ENCODE assay signal across 36 mouse cellular contexts in genomic region chr12:56531051-56531620, GRCm38 (mm10). TPM values are rescaled to one million over a fixed set of nuclear protein-coding genes. Genes with fewer than 3 reads are reported as not detected.
DNase-seq lines count a peak whose midpoint lies in the region; ATAC-seq and TF ChIP-seq lines count a peak whose summit lies in the region.
"Had no signal": no experiment of that assay in that cellular context is flagged by ENCODE, and none has a peak within 500 bp of the region (broad histone marks: within the 10 kb centered on the region; RNA-seq: fewer than 3 reads in every experiment).

No protein-coding gene starts in this region.

- no peaks in the 10 kb centered on the region for H3K9me3 ChIP-seq in forebrain, embryonic 11.5 days (ENCODE audit: control insufficient read depth, low read length)
- no peaks in the 10 kb centered on the region for H3K9me3 ChIP-seq in forebrain, postnatal 0 days (ENCODE audit: low read length)
- H3K9me3 ChIP-seq in lung, embryonic 16.5 days (ENCODE audit: control insufficient read depth, low read length) = no peaks in the 10 kb centered on the region
- H3K9me3 ChIP-seq in forebrain, embryonic 14.5 days (replicated peaks; ENCODE audit: control insufficient read depth, low read length) = no peaks in the 10 kb centered on the region
- no peaks in the 10 kb centered on the region for H3K9me3 ChIP-seq in intestine, embryonic 16.5 days (ENCODE audit: control insufficient read depth, low read length)
- H3K9me3 ChIP-seq in liver, embryonic 12.5 days (replicated peaks) = no peaks in the 10 kb centered on the region
- H3K9me3 ChIP-seq: embryonic facial prominence, embryonic 13.5 days; heart, embryonic 13.5 days; liver, embryonic 15.5 days; neural tube, embryonic 12.5 days had no signal

- no peak overlapping the region for H3K27ac ChIP-seq in forebrain, embryonic 11.5 days (ENCODE audit: low read depth, low read length)
- H3K27ac ChIP-seq in forebrain, postnatal 0 days (ENCODE audit: low read depth, low read length) = no peak overlapping the region
- H3K27ac ChIP-seq in lung, embryonic 16.5 days (ENCODE audit: low read length) = peak overlapping the region; percentile 90
- 0 out of 2 replicates have a peak overlapping the region, but pooled peaks have one; percentile 9 for H3K27ac ChIP-seq in forebrain, embryonic 14.5 days (ENCODE audit: low read depth, low read length)
- H3K27ac ChIP-seq in intestine, embryonic 16.5 days (ENCODE audit: low read length) = no peak overlapping the region
- H3K27ac ChIP-seq in liver, embryonic 12.5 days = no peak overlapping the region
- H3K27ac ChIP-seq: embryonic facial prominence, embryonic 13.5 days; heart, embryonic 13.5 days; liver, embryonic 15.5 days; neural tube, embryonic 12.5 days had no signal

- H3K36me3 ChIP-seq in forebrain, embryonic 11.5 days (ENCODE audit: control insufficient read depth, insufficient read depth, low read length) = no peaks in the 10 kb centered on the region; the same call in 1 of the 2 replicates
- H3K36me3 ChIP-seq in forebrain, postnatal 0 days (ENCODE audit: insufficient read depth) = no peaks in the 10 kb centered on the region
- H3K36me3 ChIP-seq in lung, embryonic 16.5 days (ENCODE audit: control insufficient read depth, insufficient read depth, low read length) = no peaks in the 10 kb centered on the region
- no peaks in the 10 kb centered on the region for H3K36me3 ChIP-seq in forebrain, embryonic 14.5 days (ENCODE audit: control insufficient read depth, insufficient read depth, low read length)
- H3K36me3 ChIP-seq in intestine, embryonic 16.5 days (ENCODE audit: control insufficient read depth, insufficient read depth, low read length) = no peaks in the 10 kb centered on the region
- H3K36me3 ChIP-seq in liver, embryonic 12.5 days = no peaks in the 10 kb centered on the region
- H3K36me3 ChIP-seq: embryonic facial prominence, embryonic 13.5 days; G1E; heart, embryonic 13.5 days; liver, embryonic 15.5 days; neural tube, embryonic 12.5 days had no signal

- peak overlapping the region; percentile 42; the same call in 1 of the 2 replicates for H3K9ac ChIP-seq in forebrain, embryonic 11.5 days (ENCODE audit: low read length)
- H3K9ac ChIP-seq in forebrain, postnatal 0 days = no peak overlapping the region
- peak overlapping the region; percentile 72 for H3K9ac ChIP-seq in lung, embryonic 16.5 days (ENCODE audit: low read length)
- H3K9ac ChIP-seq in forebrain, embryonic 14.5 days (ENCODE audit: low read length) = peak overlapping the region; percentile 48; the same call in 1 of the 2 replicates
- H3K9ac ChIP-seq in intestine, embryonic 16.5 days (ENCODE audit: low read depth, low read length) = no peak overlapping the region
- no peak overlapping the region for H3K9ac ChIP-seq in liver, embryonic 12.5 days
- H3K9ac ChIP-seq: embryonic facial prominence, embryonic 13.5 days; heart, embryonic 13.5 days; liver, embryonic 15.5 days; neural tube, embryonic 12.5 days had no signal

- H3K4me1 ChIP-seq in forebrain, embryonic 11.5 days (replicated peaks; ENCODE audit: control insufficient read depth, insufficient read depth, low read length) = no peaks in the 10 kb centered on the region
- no peaks in the 10 kb centered on the region for H3K4me1 ChIP-seq in forebrain, postnatal 0 days (ENCODE audit: insufficient read depth)
- H3K4me1 ChIP-seq in lung, embryonic 16.5 days (replicated peaks; ENCODE audit: control insufficient read depth, insufficient read depth, low read length) = no peaks in the 10 kb centered on the region
- H3K4me1 ChIP-seq in forebrain, embryonic 14.5 days (ENCODE audit: control insufficient read depth, insufficient read depth, low read length) = no peaks in the 10 kb centered on the region
- peaks cover 18% of the 10 kb centered on the region for H3K4me1 ChIP-seq in intestine, embryonic 16.5 days (ENCODE audit: control insufficient read depth, insufficient read depth, low read length)
- H3K4me1 ChIP-seq in liver, embryonic 12.5 days = no peaks in the 10 kb centered on the region
- H3K4me1 ChIP-seq: liver, embryonic 15.5 days had no signal

- no peak for TF ChIP-seq POLR2A in brain, embryonic 14.5 days (IDR thresholded peaks at IDR 0.05; ENCODE audit: borderline replicate concordance, extremely low read depth, insufficient read depth, insufficient read length, poor library complexity, severe bottlenecking)

- H3K4me3 ChIP-seq in forebrain, embryonic 11.5 days (ENCODE audit: low read depth, low read length) = peak overlapping the region; percentile 13; the same call in 1 of the 2 replicates
- H3K4me3 ChIP-seq in forebrain, postnatal 0 days (ENCODE audit: low read depth, low read length) = no peak overlapping the region
- H3K4me3 ChIP-seq in lung, embryonic 16.5 days (ENCODE audit: low read length) = peak overlapping the region; percentile 62
- peak overlapping the region; percentile 17; the same call in 1 of the 2 replicates for H3K4me3 ChIP-seq in forebrain, embryonic 14.5 days (ENCODE audit: low read depth, low read length)
- no peak overlapping the region for H3K4me3 ChIP-seq in intestine, embryonic 16.5 days (ENCODE audit: low read length)
- no peak overlapping the region for H3K4me3 ChIP-seq in liver, embryonic 12.5 days
- H3K4me3 ChIP-seq: embryonic facial prominence, embryonic 13.5 days; heart, embryonic 13.5 days; liver, embryonic 15.5 days; neural tube, embryonic 12.5 days had no signal

- TF ChIP-seq CTCF in forebrain, postnatal 0 days (IDR thresholded peaks at IDR 0.05; ENCODE audit: low read depth) = no peak
- TF ChIP-seq CTCF in brain, embryonic 14.5 days (IDR thresholded peaks at IDR 0.05; ENCODE audit: borderline replicate concordance, extremely low read depth, insufficient read depth, insufficient read length) = no peak

- 4% methylated on average over 3 of the region's 3 CpGs for WGBS in forebrain, embryonic 11.5 days
- WGBS in forebrain, postnatal 0 days = 3% methylated on average over 3 of the region's 3 CpGs
- WGBS in lung, embryonic 16.5 days = under 1% methylated on average over 3 of the region's 3 CpGs
- 1% methylated on average over 3 of the region's 3 CpGs for WGBS in forebrain, embryonic 14.5 days
- 4% methylated on average over 3 of the region's 3 CpGs for WGBS in intestine, embryonic 16.5 days
- 4% methylated on average over 3 of the region's 3 CpGs for WGBS in liver, embryonic 12.5 days (ENCODE audit: insufficient replicate concordance)

- peak overlapping the region; percentile 21; the same call in 1 of the 2 replicates for H3K4me2 ChIP-seq in forebrain, embryonic 11.5 days (ENCODE audit: low read depth, low read length, severe bottlenecking)
- H3K4me2 ChIP-seq in forebrain, postnatal 0 days (ENCODE audit: low read depth) = no peak overlapping the region
- H3K4me2 ChIP-seq in lung, embryonic 16.5 days (ENCODE audit: low read depth, low read length) = peak overlapping the region; percentile 61
- peak overlapping the region; percentile 37 for H3K4me2 ChIP-seq in forebrain, embryonic 14.5 days (ENCODE audit: low read length)
- no peak overlapping the region for H3K4me2 ChIP-seq in intestine, embryonic 16.5 days (ENCODE audit: low read depth, low read length)
- no peak overlapping the region for H3K4me2 ChIP-seq in liver, embryonic 12.5 days
- H3K4me2 ChIP-seq: embryonic facial prominence, embryonic 13.5 days; heart, embryonic 13.5 days; liver, embryonic 15.5 days; neural tube, embryonic 12.5 days had no signal

- peaks cover 91% of the 10 kb centered on the region for H3K27me3 ChIP-seq in forebrain, embryonic 11.5 days (ENCODE audit: control insufficient read depth, insufficient read depth, low read length)
- peaks cover 76% of the 10 kb centered on the region for H3K27me3 ChIP-seq in forebrain, postnatal 0 days (ENCODE audit: insufficient read depth, low read length)
- peaks cover 73% of the 10 kb centered on the region for H3K27me3 ChIP-seq in lung, embryonic 16.5 days (ENCODE audit: control insufficient read depth, insufficient read depth, low read depth, low read length)
- peaks cover 89% of the 10 kb centered on the region for H3K27me3 ChIP-seq in forebrain, embryonic 14.5 days (replicated peaks; ENCODE audit: control insufficient read depth, insufficient read depth, low read length)
- peaks cover 87% of the 10 kb centered on the region for H3K27me3 ChIP-seq in intestine, embryonic 16.5 days (replicated peaks; ENCODE audit: control insufficient read depth, insufficient read depth, low read length)
- peaks cover 98% of the 10 kb centered on the region for H3K27me3 ChIP-seq in liver, embryonic 12.5 days (replicated peaks)

- DNase-seq in forebrain, embryonic 11.5 days (ENCODE audit: low spot score) = no peak
- no peak for DNase-seq in forebrain, postnatal 0 days
- no peak for DNase-seq in lung, postnatal 25 days (ENCODE audit: low spot score)
- DNase-seq in brain, embryonic 14.5 days (ENCODE audit: low read depth) = peak; percentile 19
- no peak for DNase-seq in forebrain, embryonic 14.5 days (ENCODE audit: low spot score)
- DNase-seq: adrenal gland, adult 8-10 months; cerebellum, adult 8-10 months; cerebellum, postnatal 25 days; embryo, embryonic 11 days; gastrocnemius, postnatal 10 days; heart, postnatal 10 days; kidney, adult 2 months; kidney, postnatal 10 days; layer of hippocampus, postnatal 36 days; left cerebral cortex, postnatal 4 days; liver; right cerebral cortex, adult 18-20 months; spleen, adult 18-20 months; thymus, adult 18-20 months; thymus, postnatal 36 days had no signal

- ATAC-seq in forebrain, embryonic 11.5 days (replicated peaks; ENCODE audit: low FRiP score) = no peak
- ATAC-seq in forebrain, postnatal 0 days = no peak
- no peak for ATAC-seq in lung, embryonic 16.5 days (ENCODE audit: low read depth)
- no peak for ATAC-seq in forebrain, embryonic 14.5 days
- ATAC-seq in intestine, embryonic 16.5 days = no peak
- no peak for ATAC-seq in liver, embryonic 12.5 days
- ATAC-seq: hindbrain, embryonic 16.5 days had no signal

RNA-seq across cellular contexts. Expression of gene Nkx2-1, which starts 5.6 kb away (rescaled TPM):
- polyA plus RNA-seq in forebrain, embryonic 11.5 days (2014; fragmentation: Nextera tagmentation; extraction: Ambion mirVana) = 36.6 and 45.7 TPM in 2 replicates
- 2.9 and 10.3 TPM in 2 replicates for total RNA-seq in forebrain, postnatal 0 days (2014; rRNA removed)
- polyA plus RNA-seq in forebrain, postnatal 0 days (2015; fragmentation: Nextera tagmentation; extraction: Ambion mirVana) = 3.8 and 7.2 TPM in 2 replicates
- polyA plus RNA-seq in lung, embryonic 16.5 days (2015; fragmentation: Nextera tagmentation; extraction: Ambion mirVana) = 74.8 and 91.7 TPM in 2 replicates
- polyA plus RNA-seq in brain, embryonic 14.5 days (2012; rRNA removed) = 29.4 and 75.7 TPM in 2 replicates
- 13.9 and 15.9 TPM in 2 replicates for polyA plus RNA-seq in forebrain, embryonic 14.5 days (2014; fragmentation: Nextera tagmentation; extraction: Ambion mirVana)
- not detected in 2 replicates for polyA plus RNA-seq in intestine, embryonic 16.5 days (2015; fragmentation: Nextera tagmentation; extraction: Ambion mirVana)
- polyA plus RNA-seq in liver, embryonic 12.5 days (2016; fragmentation: Nextera tagmentation; extraction: Ambion mirVana) = not detected in 2 replicates
- total RNA-seq: adrenal gland, adult 8-10 months; adrenal gland, postnatal 4 days; gastrocnemius, postnatal 10 days; heart, adult 8-10 months; heart, postnatal 10 days; hematopoietic stem cell, adult 5-6 weeks had no signal
- polyA plus RNA-seq: embryonic facial prominence, embryonic 13.5 days; G1E; gonadal fat pad, adult 2 months; hindbrain, embryonic 16.5 days; intestine, embryonic 14.5 days; kidney, adult 2 months; large intestine, adult 2 months; liver, embryonic 15.5 days; neural tube, embryonic 12.5 days; stomach, embryonic 16.5 days had no signal

Comparison
In these comparisons a context has a peak if more than half of its experiments do, and no peak if none do; other contexts are left out.
1. H3K27ac ChIP-seq: peak in lung, embryonic 16.5 days (single experiment) and forebrain, embryonic 14.5 days (single experiment); none in forebrain, embryonic 11.5 days (single experiment), forebrain, postnatal 0 days (single experiment), intestine, embryonic 16.5 days (single experiment) and liver, embryonic 12.5 days (single experiment).
2. H3K4me2 ChIP-seq: peak in forebrain, embryonic 11.5 days (single experiment), lung, embryonic 16.5 days (single experiment) and forebrain, embryonic 14.5 days (single experiment); none in forebrain, postnatal 0 days (single experiment), intestine, embryonic 16.5 days (single experiment) and liver, embryonic 12.5 days (single experiment).
3. H3K4me3 ChIP-seq: peak in forebrain, embryonic 11.5 days (single experiment), lung, embryonic 16.5 days (single experiment) and forebrain, embryonic 14.5 days (single experiment); none in forebrain, postnatal 0 days (single experiment), intestine, embryonic 16.5 days (single experiment) and liver, embryonic 12.5 days (single experiment).
4. H3K9ac ChIP-seq: peak in forebrain, embryonic 11.5 days (single experiment), lung, embryonic 16.5 days (single experiment) and forebrain, embryonic 14.5 days (single experiment); none in forebrain, postnatal 0 days (single experiment), intestine, embryonic 16.5 days (single experiment) and liver, embryonic 12.5 days (single experiment).